Mouse (Mus musculus) ovary, postnatal 36 days (tissue): ENCODE measurements around the gene Myh13.

Experiments used
- DNase-seq: peaks from one replicate; pipeline ENCODE4 v3.0.0; 2022; ENCODE audit warnings: low spot score, mixed read lengths

Gene Myh13

GRCm38 (mm10) chr11:67390679-67391384 lies 69.4 kb downstream of the Myh13 start:
- DNase-seq: no peak

GRCm38 (mm10) chr11:67392369-67392768 lies 70.9 kb downstream of the Myh13 start:
- DNase-seq: no peak

- DNase-seq: no peak
Measured at GRCm38 (mm10) chr11:67400956-67401355, 79.5 kb downstream of the Myh13 start.

GRCm38 (mm10) chr11:67414346-67414940 lies 93.0 kb downstream of the Myh13 start:
- no peak for DNase-seq
